Mouse (Mus musculus): ENCODE measurements at regions not wholly inside any gene's neighbourhood (a gene's known extent, or its start where the extent isn't known, plus 50 kb on each side); places are given as distances from the start of the nearest gene placed in this dataset.
A peak's percentile ranks its signal among the peaks of the same experiment; 100 is the strongest.

- in situ Hi-C loops (cut with MboI; ENCODE audit: low pct_ligation_motif_present, low pct_unique_long_range_greater_than_20kb, low sequenced_read_pairs) (no loop called here), dilution Hi-C loops (cut with MboI; ENCODE audit: extremely low pct_ligation_motif_present, extremely low pct_unique_long_range_greater_than_20kb, low sequenced_read_pairs) (no loop called here)
- no peak for TF ChIP-seq MAX (IDR thresholded peaks at IDR 0.05; ENCODE audit: low read length)
- TF ChIP-seq JUN (IDR thresholded peaks at IDR 0.05; ENCODE audit: insufficient read depth, low read depth, low read length) = no peak
- no peak for TF ChIP-seq POLR2AphosphoS2 (IDR thresholded peaks at IDR 0.05; ENCODE audit: low read depth, low read length)
- no peak for TF ChIP-seq TCF12 (IDR thresholded peaks at IDR 0.05; ENCODE audit: low read depth, low read length)
- TF ChIP-seq CTCF (conservative IDR thresholded peaks at IDR 0.05 in 1 of 2, IDR thresholded peaks at IDR 0.05 in 1 of 2; ENCODE audit: low read depth in 2 of 2, low read length in 2 of 2) = no peak
- TF ChIP-seq USF1 (IDR thresholded peaks at IDR 0.05; ENCODE audit: low read depth, low read length) = no peak
- no peak for TF ChIP-seq MAZ (IDR thresholded peaks at IDR 0.05; ENCODE audit: low read depth, low read length)
- TF ChIP-seq NELFE (IDR thresholded peaks at IDR 0.05; ENCODE audit: low read depth, low read length) = no peak
- TF ChIP-seq UBTF (IDR thresholded peaks at IDR 0.05; ENCODE audit: low read depth, low read length) = no peak
- no peak for TF ChIP-seq MXI1 (IDR thresholded peaks at IDR 0.05; ENCODE audit: low read depth, low read length)
- no peak for TF ChIP-seq E2F4 (IDR thresholded peaks at IDR 0.05; ENCODE audit: insufficient replicate concordance, low read depth, low read length)
Measured at GRCm38 (mm10) chr14:17087828-17088227, 268.9 kb upstream of the Rarb start.

GRCm38 (mm10) chr14:17083907-17084306 is 265.0 kb upstream of the Rarb start:
- Histone ChIP-seq H3K27ac (ENCODE audit: insufficient read depth, low read depth) (no peak overlapping the region), H3K27me3 (replicated peaks) (no peaks in the 10 kb centered on the region), H3K36me3 (replicated peaks in 1 of 2; ENCODE audit: control insufficient read depth in 1 of 2, insufficient read depth in 1 of 2, low read length in 1 of 2) (no peaks in the 10 kb centered on the region), H3K79me2 (replicated peaks; ENCODE audit: control insufficient read depth, extremely low read depth, insufficient read depth, poor library complexity, severe bottlenecking) (no peaks in the 10 kb centered on the region), H3K4me3 (replicated peaks in 1 of 3; ENCODE audit: low read depth in 2 of 3, low read length in 2 of 3, poor library complexity in 1 of 3) (no peak overlapping the region), H3K4me1 (ENCODE audit: control insufficient read depth in 1 of 2, insufficient read depth in 2 of 2) (peaks cover 0 to 25% of the 10 kb centered on the region in 2 experiments; a peak in 2 of 4 replicates), H3K9ac (ENCODE audit: insufficient read depth, low read depth) (no peak overlapping the region), H3K9me3 (replicated peaks; ENCODE audit: low read length) (no peaks in the 10 kb centered on the region), H3K4me2 (ENCODE audit: insufficient read depth, low read depth, poor library complexity, severe bottlenecking) (no peak overlapping the region)
- no peak for DNase-seq (ENCODE audit: extremely low read depth)
- dilution Hi-C loops (cut with MboI; ENCODE audit: extremely low pct_ligation_motif_present, extremely low pct_unique_long_range_greater_than_20kb, low sequenced_read_pairs) = no loop called here
- TF ChIP-seq MXI1 (IDR thresholded peaks at IDR 0.05; ENCODE audit: low read depth, low read length) = no peak
- peak; percentile 13 for TF ChIP-seq RAD21 (IDR thresholded peaks at IDR 0.05; ENCODE audit: low read depth, low read length)
- no peak for TF ChIP-seq POLR2A (IDR thresholded peaks at IDR 0.05; ENCODE audit: low read depth, low read length)
- in situ Hi-C loops (cut with MboI; ENCODE audit: low pct_ligation_motif_present, low pct_unique_long_range_greater_than_20kb, low sequenced_read_pairs) = no loop called here

More at GRCm38 (mm10) chr14:17087828-17088227, 268.9 kb upstream of the Rarb start:
- Histone ChIP-seq H3K79me2 (replicated peaks; ENCODE audit: control insufficient read depth, extremely low read depth, insufficient read depth, poor library complexity, severe bottlenecking) (no peaks in the 10 kb centered on the region), H3K4me2 (ENCODE audit: insufficient read depth, low read depth, poor library complexity, severe bottlenecking) (no peak overlapping the region), H3K27ac (ENCODE audit: insufficient read depth, low read depth) (no peak overlapping the region), H3K4me3 (replicated peaks in 1 of 3; ENCODE audit: low read depth in 2 of 3, low read length in 2 of 3, poor library complexity in 1 of 3) (no peak overlapping the region), H3K27me3 (replicated peaks) (no peaks in the 10 kb centered on the region), H3K36me3 (replicated peaks in 1 of 2; ENCODE audit: control insufficient read depth in 1 of 2, insufficient read depth in 1 of 2, low read length in 1 of 2) (no peaks in the 10 kb centered on the region), H3K9me3 (replicated peaks; ENCODE audit: low read length) (no peaks in the 10 kb centered on the region), H3K9ac (ENCODE audit: insufficient read depth, low read depth) (no peak overlapping the region), H3K4me1 (ENCODE audit: control insufficient read depth in 1 of 2, insufficient read depth in 2 of 2) (peaks cover 0 to 15% of the 10 kb centered on the region in 2 experiments; a peak in 2 of 4 replicates)
- no peak for DNase-seq (ENCODE audit: extremely low read depth)

DNA sequence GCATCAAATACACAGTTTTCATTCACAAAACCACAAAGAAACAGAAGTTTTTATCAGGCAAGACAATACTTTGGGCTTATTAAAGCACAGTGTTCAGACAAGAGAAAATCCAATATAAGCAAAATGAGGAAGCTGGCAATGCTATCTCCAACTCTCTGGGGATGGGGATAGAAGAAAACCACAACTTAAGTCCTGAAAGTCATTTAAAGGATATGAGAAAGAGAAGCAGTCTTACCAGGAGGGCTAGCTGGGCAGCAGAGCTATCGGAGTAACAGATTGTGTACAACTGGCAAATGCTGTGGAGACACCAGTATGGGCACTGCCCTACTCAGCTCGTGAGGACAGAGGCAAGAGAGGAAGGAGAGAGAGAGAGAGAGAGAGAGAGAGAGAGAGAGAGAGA is 262.9 kb upstream of the Rarb start:
- H3K27me3 ChIP-seq (replicated peaks) = no peaks in the 10 kb centered on the region
- H3K9me3 ChIP-seq (replicated peaks; ENCODE audit: low read length) = no peaks in the 10 kb centered on the region
- H3K79me2 ChIP-seq (replicated peaks; ENCODE audit: control insufficient read depth, extremely low read depth, insufficient read depth, poor library complexity, severe bottlenecking) = no peaks in the 10 kb centered on the region
- DNase-seq (ENCODE audit: extremely low read depth) = no peak
- in situ Hi-C loops (cut with MboI; ENCODE audit: low pct_ligation_motif_present, low pct_unique_long_range_greater_than_20kb, low sequenced_read_pairs) (no loop called here), dilution Hi-C loops (cut with MboI; ENCODE audit: extremely low pct_ligation_motif_present, extremely low pct_unique_long_range_greater_than_20kb, low sequenced_read_pairs) (no loop called here)
- H3K9ac ChIP-seq (ENCODE audit: insufficient read depth, low read depth) = no peak overlapping the region
- no peak overlapping the region for H3K4me3 ChIP-seq (replicated peaks in 1 of 3; ENCODE audit: low read depth in 2 of 3, low read length in 2 of 3, poor library complexity in 1 of 3)
- TF ChIP-seq MEF2A (IDR thresholded peaks at IDR 0.05; ENCODE audit: borderline replicate concordance, low read depth, low read length) (no peak), CTCF (conservative IDR thresholded peaks at IDR 0.05 in 1 of 2, IDR thresholded peaks at IDR 0.05 in 1 of 2; ENCODE audit: low read depth in 2 of 2, low read length in 2 of 2) (no peak), ZC3H11A (IDR thresholded peaks at IDR 0.05; ENCODE audit: low read depth, low read length) (no peak), USF2 (conservative IDR thresholded peaks at IDR 0.05; ENCODE audit: low read depth, low read length) (no peak), POLR2A (IDR thresholded peaks at IDR 0.05; ENCODE audit: low read depth, low read length) (no peak), NELFE (IDR thresholded peaks at IDR 0.05; ENCODE audit: low read depth, low read length) (no peak), MAZ (IDR thresholded peaks at IDR 0.05; ENCODE audit: low read depth, low read length) (no peak), CHD2 (IDR thresholded peaks at IDR 0.05; ENCODE audit: low read length) (no peak), IRF4 (IDR thresholded peaks at IDR 0.05; ENCODE audit: low read depth, low read length) (no peak)
- H3K4me2 ChIP-seq (ENCODE audit: insufficient read depth, low read depth, poor library complexity, severe bottlenecking) = no peak overlapping the region
- peaks cover 0 to 25% of the 10 kb centered on the region in 2 experiments; a peak in 2 of 4 replicates for H3K4me1 ChIP-seq (ENCODE audit: control insufficient read depth in 1 of 2, insufficient read depth in 2 of 2)
- H3K27ac ChIP-seq (ENCODE audit: insufficient read depth, low read depth) = no peak overlapping the region
- H3K36me3 ChIP-seq (replicated peaks in 1 of 2; ENCODE audit: control insufficient read depth in 1 of 2, insufficient read depth in 1 of 2, low read length in 1 of 2) = no peaks in the 10 kb centered on the region

Measured in CH12.LX (cell line).